Mouse (Mus musculus) kidney, adult 9 months (tissue): ENCODE results near the gene G2e3.

Experiments
- DNase-seq: peaks from one replicate; pipeline ENCODE4 v3.0.0; 2022

The G2e3 gene

GRCm38 (mm10) chr12:51347988-51348697, at the start of gene G2e3:
TSS of gene G2e3 (plus strand) at chr12:51348061.
- DNase-seq, result peak; percentile 83

DNA sequence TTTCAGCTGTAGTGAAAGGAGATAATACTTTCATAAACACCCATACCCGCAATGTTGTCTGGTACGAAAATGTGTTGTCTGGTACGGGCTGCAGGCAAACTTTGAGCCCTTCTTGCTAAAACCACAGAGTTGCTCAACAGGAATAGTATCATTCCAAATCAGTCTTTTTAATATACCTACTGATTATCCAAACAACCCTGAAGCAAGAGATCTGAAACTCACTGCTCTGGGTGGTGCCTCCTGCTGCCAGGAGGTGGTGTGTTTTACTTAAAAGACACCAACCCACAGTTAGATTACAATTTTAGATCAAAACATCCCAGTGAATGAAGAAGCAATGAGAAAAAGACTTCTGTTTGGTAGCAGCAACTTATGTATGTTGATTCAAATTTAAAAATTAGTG, 24.3 kb upstream of the G2e3 start:
- no peak for DNase-seq

DNA sequence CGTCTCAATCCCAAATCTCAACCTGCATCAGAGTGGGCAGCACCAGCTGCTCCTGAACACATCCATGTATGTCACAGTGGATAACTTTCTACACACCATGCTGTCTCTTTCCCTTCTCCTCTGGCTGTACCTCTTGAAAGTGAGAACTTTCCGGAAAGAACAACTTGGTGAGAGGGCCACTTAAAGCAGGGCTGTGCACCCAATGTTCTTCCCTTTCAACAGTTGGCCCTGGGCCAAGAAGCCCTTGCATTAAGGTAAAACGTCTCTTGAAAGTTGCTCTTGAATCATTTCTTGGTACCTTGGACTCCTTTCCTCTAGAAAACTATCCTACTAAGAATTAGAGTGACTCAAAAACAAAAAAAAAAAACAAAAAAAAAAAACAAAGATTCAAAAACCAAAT, 21.0 kb upstream of the G2e3 start:
- DNase-seq, result no peak

DNA sequence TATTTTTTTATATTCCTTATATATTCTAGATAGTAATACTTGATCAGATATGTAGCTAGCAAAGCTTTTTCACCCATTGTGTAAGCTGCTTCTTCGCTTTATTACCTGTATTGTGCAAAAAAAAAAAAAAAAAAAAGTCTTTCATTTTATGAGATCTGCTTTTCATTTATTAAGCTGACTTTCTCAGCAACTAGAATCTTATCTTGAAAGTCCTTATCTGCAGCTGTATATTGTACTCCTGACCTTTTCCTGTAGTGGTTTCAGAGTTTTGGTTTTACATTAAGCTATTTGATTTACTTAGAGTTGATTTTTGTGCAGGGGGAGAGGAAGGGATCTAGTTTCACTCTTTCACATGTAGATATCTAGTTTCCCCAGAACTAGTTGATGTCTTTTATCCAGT, 10.8 kb upstream of the G2e3 start:
- DNase-seq, result no peak

GRCm38 (mm10) chr12:51346121-51346520, 1.7 kb upstream of the G2e3 start:
- peak; percentile 31 for DNase-seq

DNA sequence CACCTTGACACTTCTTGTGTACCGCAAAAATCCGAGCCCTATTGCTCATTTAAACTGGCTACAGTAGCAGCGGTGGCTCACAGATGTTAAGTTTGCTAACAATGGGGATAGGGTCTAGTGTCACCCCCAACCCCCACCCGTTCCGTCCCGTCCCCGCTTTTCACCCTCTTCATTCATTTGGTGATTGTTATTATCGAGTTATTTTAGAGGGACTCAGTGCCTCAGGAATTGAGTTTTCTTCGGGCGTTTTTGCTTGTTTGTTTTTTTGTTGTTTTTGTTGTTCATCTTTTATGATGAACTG, 787 bp downstream of the G2e3 start:
- no peak for DNase-seq

- no peak for DNase-seq
These were observed 7.4 kb downstream of the G2e3 start for GRCm38 (mm10) chr12:51355296-51355695.

- no peak for DNase-seq
These were observed 13.4 kb downstream of the G2e3 start for GRCm38 (mm10) chr12:51361294-51361693.

DNA sequence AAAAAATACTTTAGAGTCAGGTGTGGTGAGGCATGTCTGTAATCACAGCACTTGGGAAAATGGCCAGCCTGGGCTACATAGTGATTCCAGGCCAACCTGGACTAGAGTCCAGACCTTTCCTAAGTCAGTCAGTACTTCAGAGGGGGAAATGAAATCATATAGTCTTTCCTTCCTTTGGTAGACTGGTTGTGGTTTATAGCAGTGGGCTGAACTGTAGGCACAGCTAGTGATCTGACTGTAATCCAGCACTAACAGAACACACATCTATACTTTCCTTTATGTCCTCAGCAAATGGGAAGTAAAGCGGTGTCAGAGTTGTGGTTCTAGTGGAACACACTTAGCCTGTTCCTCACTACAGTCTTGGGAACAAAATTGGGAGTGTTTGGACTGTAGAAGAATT, 15.0 kb downstream of the G2e3 start:
- no peak for DNase-seq

- DNase-seq, result no peak
These were observed 20.6 kb downstream of the G2e3 start for GRCm38 (mm10) chr12:51368504-51368903.

DNA sequence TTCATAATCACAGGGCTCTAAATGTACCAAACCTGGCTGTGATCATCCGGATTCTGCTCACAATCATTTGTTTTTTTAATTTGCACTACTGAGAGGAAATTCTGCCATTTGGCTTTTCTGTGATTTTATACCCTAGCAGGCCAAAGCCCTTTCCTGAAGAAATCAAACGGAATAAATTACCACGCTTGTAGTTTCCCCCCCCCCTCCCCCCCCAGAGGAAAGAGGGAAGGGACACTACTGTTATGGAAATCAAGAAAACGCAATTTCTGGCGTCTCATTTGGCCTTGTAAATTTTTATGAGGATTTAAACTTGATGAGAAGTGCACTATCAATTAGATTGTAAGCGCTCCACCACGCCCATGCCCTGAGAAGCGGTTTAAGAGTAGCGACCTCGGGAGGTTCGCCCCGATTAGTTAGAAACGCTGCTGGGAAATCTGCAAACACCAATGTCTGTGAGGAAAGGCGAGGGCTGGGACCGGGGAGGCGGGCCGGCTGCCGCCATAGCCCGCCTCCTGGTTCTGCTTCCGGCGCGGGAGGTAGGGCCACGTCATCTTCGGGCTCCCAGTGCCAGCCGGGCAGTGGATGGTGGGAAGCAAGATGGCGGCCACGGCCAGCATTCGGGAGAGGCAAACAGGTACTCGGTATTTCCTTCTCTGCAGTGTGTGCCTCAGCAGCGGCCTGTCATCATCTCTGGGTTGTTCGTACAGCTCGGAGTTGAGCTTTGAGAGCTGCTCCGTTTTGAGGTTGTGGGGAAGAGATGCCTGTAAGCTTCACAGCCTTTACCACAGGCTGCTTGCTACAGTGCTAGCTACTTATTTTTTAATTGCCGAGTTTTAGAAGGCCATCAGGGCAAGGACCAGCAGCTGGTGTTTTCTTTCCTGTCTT, 29.4 kb downstream of the G2e3 start, which contains the start of gene Scfd1:
Gene Scfd1, plus strand, starts transcription at position 508 of the 885 bp plus-strand sequence.
- peak; percentile 95 for DNase-seq

GRCm38 (mm10) chr12:51377888-51378190, 30.0 kb downstream of the G2e3 start:
- no peak for DNase-seq

GRCm38 (mm10) chr12:51399871-51400270, 52.0 kb downstream of the G2e3 start:
- no peak for DNase-seq

- DNase-seq, result peak; percentile 16
These were observed 54.3 kb downstream of the G2e3 start for GRCm38 (mm10) chr12:51402060-51402698.

GRCm38 (mm10) chr12:51403987-51404586, 56.2 kb downstream of the G2e3 start:
- DNase-seq, result no peak

DNA sequence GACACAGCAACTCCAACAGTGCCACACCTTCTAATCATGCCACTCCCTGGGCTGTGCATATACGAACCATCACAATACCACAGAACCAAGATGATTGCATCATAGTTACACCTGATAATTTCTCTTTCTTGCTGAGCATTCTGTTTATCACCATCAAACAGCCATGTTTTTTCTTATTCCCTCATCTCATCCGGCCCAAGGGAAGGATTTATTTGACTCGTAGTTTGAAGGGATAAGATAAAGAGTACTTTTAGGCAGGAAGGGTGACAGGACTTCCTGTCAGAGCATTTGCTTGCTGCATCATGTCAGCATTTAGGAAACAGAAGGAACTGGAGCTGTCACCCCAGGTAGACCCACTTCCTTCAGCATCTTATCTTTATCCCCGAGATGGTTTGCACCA, 63.5 kb downstream of the G2e3 start:
- no peak for DNase-seq
